Mouse (Mus musculus) liver, embryonic 14.5 days (tissue): Measurements from ENCODE around the gene Heatr4.

Experiments used
- CTCF ChIP-seq: IDR thresholded peaks from 2 replicates; pipeline ENCODE4 v1.5.1; 2016; ENCODE audit warnings: antibody characterized with exemption, low read depth, control low read depth
- EP300 ChIP-seq: IDR thresholded peaks from 2 replicates; pipeline ENCODE4 v1.6.1; 2016; ENCODE audit warnings: antibody characterized with exemption, low read depth

DNA sequence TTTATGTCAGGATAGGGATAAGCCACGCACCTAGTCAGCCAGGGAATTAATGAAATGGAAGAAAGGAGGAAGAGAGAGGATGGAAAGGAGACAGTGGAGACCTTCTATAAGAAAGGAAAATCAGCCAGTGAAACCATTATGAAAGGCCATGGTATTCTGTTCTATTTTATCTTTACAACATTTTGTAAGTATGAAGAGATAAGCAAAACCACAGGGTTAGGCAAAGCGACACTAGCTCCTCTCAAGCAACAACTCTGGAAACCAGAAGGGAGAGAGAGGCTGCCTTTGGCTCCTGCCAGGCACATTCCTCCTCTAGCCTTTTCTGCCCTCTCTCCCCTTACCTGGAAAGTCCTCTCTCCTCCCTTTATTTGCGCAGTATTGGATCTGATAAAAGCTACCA is 42.7 kb downstream of the Heatr4 start:
- no peak for TF ChIP-seq CTCF
- no peak for TF ChIP-seq EP300
